Mouse (Mus musculus) neural tube, embryonic 15.5 days (tissue): ENCODE data around the gene Tgfbr3l. TPM values are rescaled to one million over a fixed set of nuclear protein-coding genes. Genes with fewer than 3 reads are reported as not detected.
A peak's percentile ranks its signal among the peaks of the same experiment; 100 is the strongest.

Experiments
- ATAC-seq: fragments of 200-750 bp; cut with Nextera tagmentation; 2 replicates; pipeline ENCODE4 v1.8.0; 2017; ENCODE audit warnings: mild to moderate bottlenecking, moderate TSS enrichment, moderate library complexity; ENCODE audit not compliant: low FRiP score
- H3K27ac ChIP-seq: fragments of 300-500 bp; sonication (generic); replicated peaks from 2 replicates; pipeline ENCODE4 v1.5.1; 2015; ENCODE audit warnings: mild to moderate bottlenecking, inconsistent platforms
- H3K27me3 ChIP-seq: fragments of 300-500 bp; sonication (generic); replicated peaks from 2 replicates; pipeline ENCODE4 v1.6.1; 2015; ENCODE audit warnings: inconsistent platforms
- H3K36me3 ChIP-seq: fragments of 300-500 bp; sonication (generic); 2 replicates; pipeline ENCODE4 v1.6.1; 2015; ENCODE audit warnings: inconsistent platforms
- H3K4me1 ChIP-seq: fragments of 300-500 bp; sonication (generic); 2 replicates; pipeline ENCODE4 v1.6.1; 2015; ENCODE audit warnings: inconsistent platforms
- H3K4me2 ChIP-seq: fragments of 300-500 bp; sonication (generic); 2 replicates; pipeline ENCODE4 v1.6.1; 2015; ENCODE audit warnings: inconsistent platforms, mild to moderate bottlenecking, moderate library complexity
- H3K4me3 ChIP-seq: fragments of 300-500 bp; sonication (generic); replicated peaks from 2 replicates; pipeline ENCODE4 v1.5.1; 2015; ENCODE audit warnings: mild to moderate bottlenecking, inconsistent platforms
- H3K9ac ChIP-seq: fragments of 300-500 bp; sonication (generic); replicated peaks from 2 replicates; pipeline ENCODE4 v1.6.1; 2015; ENCODE audit warnings: mild to moderate bottlenecking, inconsistent platforms
- H3K9me3 ChIP-seq: fragments of 300-500 bp; sonication (generic); replicated peaks from 2 replicates; pipeline ENCODE4 v1.6.1; 2016; ENCODE audit warnings: inconsistent platforms
- WGBS: fragments of 180-500 bp; shearing (Covaris S2); methylation state at CpG from one replicate; pipeline ENCODE4 v1.1.7; 2015; ENCODE audit warnings: mixed read lengths; 5-methylcytosine and 5-hydroxymethylcytosine counted together
- polyA plus RNA-seq: library from polyadenylated mRNA; unstranded; fragments of >200 nt; fragmentation: Nextera tagmentation; extraction: Ambion mirVana; gene quantifications from 2 replicates; pipeline ENCODE4 v1.2.1, GENCODE M21; 2015

Gene Tgfbr3l
- polyA plus RNA-seq, 1 experiment from 2014 or later = 3.2 TPM

DNA sequence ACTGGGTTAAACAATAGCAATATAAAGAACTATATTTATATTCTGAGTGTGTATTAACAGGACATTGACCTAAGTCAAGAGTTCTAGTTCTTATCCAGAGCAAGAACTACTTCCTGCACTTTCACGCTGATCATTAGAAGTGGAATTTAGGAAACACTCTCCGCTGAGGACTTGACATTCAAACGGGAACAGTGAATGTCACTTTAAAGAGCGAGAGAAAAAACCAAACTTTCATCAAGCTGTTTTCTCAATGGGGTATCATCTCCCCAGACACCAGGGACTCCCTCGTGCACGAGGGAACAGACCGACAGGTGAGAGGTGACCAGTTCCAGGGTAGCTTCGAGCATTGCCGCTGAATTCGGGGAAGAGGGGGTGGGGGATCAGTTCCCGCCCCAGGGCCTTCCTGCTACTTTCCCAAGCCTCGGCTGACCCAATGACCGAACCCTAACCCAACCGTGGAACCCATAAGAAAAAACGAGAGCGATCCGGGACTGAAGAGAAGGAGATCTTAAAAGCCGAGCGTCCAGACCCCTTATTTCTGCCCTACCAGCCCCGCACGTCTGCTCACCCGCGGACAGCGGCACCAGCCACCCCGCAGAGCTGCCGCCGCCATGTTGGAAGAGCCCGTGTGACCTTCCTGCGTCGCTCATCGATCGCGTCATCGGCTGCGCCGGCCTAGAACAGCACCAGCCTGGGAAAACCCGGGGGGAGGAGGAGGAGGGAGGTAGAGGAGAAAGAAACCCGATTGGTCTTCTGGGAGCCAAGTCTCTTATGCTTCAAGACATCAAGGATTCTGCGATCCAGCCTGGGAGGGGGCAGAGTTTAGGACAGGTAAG, 27.5 kb downstream of the Tgfbr3l start, which contains the start of gene Timm44:
Gene Timm44, minus strand, starts transcription at position 639 of the 836 bp plus-strand sequence.
- Histone ChIP-seq H3K9me3 (no peaks in the 10 kb centered on the region), H3K4me3 (peak within 1 kb of the TSS; percentile 67), H3K27ac (peak within 1 kb of the TSS; percentile 83), H3K27me3 (no peaks in the 10 kb centered on the region), H3K9ac (peak within 1 kb of the TSS; percentile 65), H3K36me3 (peaks cover 28% of the 10 kb centered on the region), H3K4me1 (peaks cover 14% of the 10 kb centered on the region), H3K4me2 (peak within 1 kb of the TSS; percentile 64)
- ATAC-seq = peak; percentile 96
- WGBS = under 1% methylated on average over 39 of the region's 39 CpGs

DNA sequence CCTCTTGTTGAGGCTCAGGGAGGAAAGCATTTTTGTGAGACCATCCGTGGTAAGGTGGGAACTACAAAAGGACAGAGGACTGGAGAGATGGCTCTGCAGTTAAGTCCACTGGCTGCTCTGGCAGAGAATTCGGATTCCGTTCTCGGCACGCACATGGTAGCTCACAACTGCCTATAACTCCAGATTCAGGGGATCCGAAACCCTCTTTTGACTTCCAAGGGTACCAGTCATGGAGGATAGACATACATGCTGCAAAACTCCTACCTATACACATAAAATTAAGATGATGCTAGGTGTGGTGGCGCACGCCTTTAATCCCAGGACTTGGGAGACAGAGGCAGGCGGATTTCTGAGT, 28.1 kb downstream of the Tgfbr3l start:
- peaks cover 14% of the 10 kb centered on the region for H3K4me1 ChIP-seq
- 25% methylated on average over 9 of the region's 9 CpGs for WGBS
- H3K4me2 ChIP-seq = peak overlapping the region; percentile 64
- H3K9ac ChIP-seq = peak overlapping the region; percentile 65
- peaks cover 23% of the 10 kb centered on the region for H3K36me3 ChIP-seq
- ATAC-seq = no peak; the same call in none of the 2 replicates
- peak overlapping the region; percentile 67 for H3K4me3 ChIP-seq
- H3K27ac ChIP-seq = peak overlapping the region; percentile 83
- no peaks in the 10 kb centered on the region for H3K9me3 ChIP-seq
- H3K27me3 ChIP-seq = no peaks in the 10 kb centered on the region

DNA sequence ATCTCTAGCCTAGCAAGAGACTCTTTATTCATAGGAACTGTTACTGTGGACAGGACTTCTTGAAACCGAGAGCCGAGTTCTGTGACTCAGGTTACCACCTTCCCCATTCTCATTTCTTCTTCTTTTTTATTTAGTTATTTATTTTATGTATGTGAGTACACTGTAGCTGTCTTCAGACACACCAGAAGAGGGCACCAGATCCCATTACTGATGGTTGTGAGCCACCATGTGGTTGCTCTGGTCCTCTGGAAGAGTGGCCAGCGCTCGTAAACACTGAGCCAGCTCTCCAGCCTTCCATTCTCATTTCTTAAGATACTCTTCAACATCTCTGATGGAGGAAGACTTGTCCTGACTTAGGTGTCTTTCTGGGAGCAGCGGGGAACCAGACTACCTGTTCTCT, 44.7 kb downstream of the Tgfbr3l start:
- Histone ChIP-seq H3K9me3 (no peaks in the 10 kb centered on the region), H3K27me3 (no peaks in the 10 kb centered on the region), H3K4me2 (no peak overlapping the region), H3K36me3 (peaks cover 82% of the 10 kb centered on the region), H3K27ac (no peak overlapping the region), H3K4me1 (no peaks in the 10 kb centered on the region), H3K9ac (no peak overlapping the region), H3K4me3 (no peak overlapping the region)
- ATAC-seq = no peak
- 89% methylated on average over 5 of the region's 5 CpGs for WGBS

DNA sequence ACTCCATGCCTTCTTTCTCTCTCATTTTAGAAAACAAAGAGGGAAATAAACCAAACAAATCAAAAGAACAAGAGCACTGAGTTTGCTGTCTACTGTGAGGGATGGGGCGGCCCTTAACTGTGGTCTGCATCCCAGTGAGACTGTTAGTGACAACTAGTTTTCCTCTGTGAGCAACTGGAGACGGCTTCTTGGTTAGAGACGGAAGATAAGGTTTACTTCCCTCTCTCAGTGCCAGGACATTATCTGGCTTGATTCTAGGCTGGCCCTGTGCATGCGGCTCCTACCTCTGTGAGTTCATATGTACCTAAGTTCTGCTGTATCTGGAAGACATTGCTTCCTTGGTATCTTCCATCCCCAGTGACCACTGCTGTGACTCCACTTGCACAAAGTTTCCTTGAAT, 49.8 kb downstream of the Tgfbr3l start:
- Histone ChIP-seq H3K4me3 (no peak overlapping the region), H3K9me3 (no peaks in the 10 kb centered on the region), H3K27ac (no peak overlapping the region), H3K4me2 (no peak overlapping the region), H3K36me3 (peaks cover 89% of the 10 kb centered on the region), H3K27me3 (no peaks in the 10 kb centered on the region), H3K9ac (no peak overlapping the region), H3K4me1 (no peaks in the 10 kb centered on the region)
- ATAC-seq = no peak
- 97% methylated on average over 4 of the region's 4 CpGs for WGBS

Other genes with a start within 250 kb of the Tgfbr3l start
- not detected in 2 replicates for gene Cd209f, start 142.4 kb upstream of the Tgfbr3l start, polyA plus RNA-seq
- not detected in 2 replicates for gene Cd209g, start 114.1 kb upstream of the Tgfbr3l start, polyA plus RNA-seq
- 90.0 and 107 TPM in 2 replicates for gene Evi5l, start 81.6 kb upstream of the Tgfbr3l start, polyA plus RNA-seq
- 36.2 and 37.5 TPM in 2 replicates for gene Prr36, start 30.8 kb upstream of the Tgfbr3l start, polyA plus RNA-seq
- gene Lrrc8e, start 21.4 kb upstream of the Tgfbr3l start, polyA plus RNA-seq = 0.57 TPM in 1 of 2 replicates, not detected in the other
- gene Map2k7, start 9.5 kb upstream of the Tgfbr3l start, polyA plus RNA-seq = 26.9 and 30.6 TPM in 2 replicates
- 1.1 and 1.3 TPM in 2 replicates for gene Gm49320, start 9.3 kb upstream of the Tgfbr3l start, polyA plus RNA-seq
- gene Snapc2, start 4.9 kb downstream of the Tgfbr3l start, polyA plus RNA-seq = 63.6 and 69.3 TPM in 2 replicates
- gene Ctxn1, start 11.1 kb downstream of the Tgfbr3l start, polyA plus RNA-seq = 229 and 269 TPM in 2 replicates
- gene Timm44, start 27.7 kb downstream of the Tgfbr3l start, polyA plus RNA-seq = 44.2 and 48.5 TPM in 2 replicates
- 19.7 and 113 TPM in 2 replicates for gene Ccl25, start 77.0 kb downstream of the Tgfbr3l start, polyA plus RNA-seq
- gene Elavl1, start 77.2 kb downstream of the Tgfbr3l start, polyA plus RNA-seq = 92.5 and 112 TPM in 2 replicates
- gene Cers4, start 244.8 kb downstream of the Tgfbr3l start, polyA plus RNA-seq = 45.2 and 51.0 TPM in 2 replicates